Mouse (Mus musculus) right cerebral cortex, postnatal 36 days (tissue): ENCODE results near the gene Syne3.

Experiments
- DNase-seq, 2 experiments: peaks; one replicate each; pipeline ENCODE4 v3.0.0; 2022; ENCODE audit warnings: low spot score in 2 of 2, mixed read lengths in 1 of 2

Syne3 gene

GRCm38 (mm10) chr12:104969618-104970017, 40.0 kb downstream of the Syne3 start:
- no peak for DNase-seq

DNA sequence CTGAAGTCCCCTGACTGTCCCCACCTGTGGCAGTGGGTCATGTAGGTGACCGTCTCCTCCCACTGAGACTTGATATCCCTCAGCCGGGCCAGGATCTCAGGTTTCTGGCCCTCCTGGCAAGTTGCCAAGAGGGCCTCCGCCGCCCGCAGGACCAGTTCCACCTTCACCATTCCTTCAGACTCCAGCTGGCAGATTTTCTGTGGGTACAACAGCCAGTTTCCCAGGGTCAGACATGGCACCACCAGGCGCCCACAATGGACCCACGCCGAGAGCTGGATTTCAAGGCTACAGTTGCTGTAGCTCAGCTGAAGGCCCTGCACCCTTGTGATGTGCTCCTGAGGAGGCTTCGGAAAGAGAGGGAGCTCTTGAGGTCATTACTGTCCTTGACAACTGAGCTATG, 40.4 kb downstream of the Syne3 start:
- DNase-seq: no peak

- no peak for DNase-seq
These were observed 44.4 kb downstream of the Syne3 start for GRCm38 (mm10) chr12:104964953-104965911.

DNA sequence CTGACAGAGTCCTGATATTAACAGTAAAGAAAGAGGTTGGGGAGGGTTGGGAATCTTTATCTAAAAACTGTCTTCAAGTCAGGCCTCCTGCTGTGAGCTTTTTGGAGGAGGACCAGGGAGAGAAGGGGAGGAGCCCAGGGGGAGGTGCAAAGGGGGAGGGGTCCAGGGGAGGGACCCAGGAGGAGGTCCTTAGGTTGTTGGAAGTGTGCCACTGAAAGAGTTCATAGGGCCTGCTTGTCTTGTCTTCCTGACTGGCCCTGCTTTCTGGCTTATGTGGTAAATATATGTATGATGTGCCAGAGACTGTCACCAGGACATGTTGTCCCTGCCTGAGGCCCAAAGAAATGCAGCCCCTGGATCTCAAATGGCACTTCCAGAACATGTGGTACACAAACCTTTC, 49.2 kb downstream of the Syne3 start:
- DNase-seq: no peak

DNA sequence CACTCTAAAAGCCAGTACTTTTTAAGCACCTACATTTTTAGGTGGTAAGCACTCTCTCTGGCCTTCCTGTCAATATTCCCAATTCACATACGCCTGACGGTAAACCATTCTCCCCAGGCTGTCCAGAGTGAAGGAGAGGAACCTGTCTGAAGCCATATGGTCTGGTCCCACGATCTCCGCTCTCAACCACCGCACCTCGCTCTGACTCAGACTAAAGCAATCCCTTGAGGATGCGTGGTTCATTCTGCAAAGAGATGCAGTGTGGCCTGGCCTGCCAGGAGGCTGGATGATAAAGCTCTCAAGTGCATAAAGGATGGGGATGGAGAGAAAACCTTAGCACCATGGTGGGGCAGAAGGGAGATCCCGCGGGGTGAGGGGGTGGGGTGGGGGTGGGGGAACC, 49.6 kb downstream of the Syne3 start:
- DNase-seq: no peak

- DNase-seq: no peak
These were observed 51.3 kb downstream of the Syne3 start for GRCm38 (mm10) chr12:104958263-104958662.

DNA sequence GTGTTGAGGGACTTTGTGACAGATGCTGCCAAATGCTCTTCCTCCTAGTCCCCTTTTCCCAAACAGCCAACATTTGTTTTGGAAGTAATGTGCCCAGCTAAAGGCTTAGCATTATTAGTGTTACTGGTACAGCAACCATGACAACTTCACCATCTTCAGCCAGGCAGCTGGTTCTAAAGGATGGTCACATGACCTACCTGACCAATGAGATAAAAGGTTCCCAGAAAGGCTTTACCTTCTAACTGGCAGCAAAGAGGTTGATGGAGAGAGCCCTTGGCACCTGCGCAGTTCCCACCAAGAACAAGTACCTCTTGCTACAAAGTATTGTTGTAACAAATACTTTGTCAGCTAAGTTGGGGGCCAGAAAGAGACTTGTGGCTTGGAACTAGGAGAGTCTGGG, 52.4 kb downstream of the Syne3 start:
- no peak for DNase-seq

GRCm38 (mm10) chr12:104956406-104956805, 53.2 kb downstream of the Syne3 start:
- DNase-seq: no peak

- no peak for DNase-seq
These were observed 54.4 kb downstream of the Syne3 start for GRCm38 (mm10) chr12:104955003-104955800.

DNA sequence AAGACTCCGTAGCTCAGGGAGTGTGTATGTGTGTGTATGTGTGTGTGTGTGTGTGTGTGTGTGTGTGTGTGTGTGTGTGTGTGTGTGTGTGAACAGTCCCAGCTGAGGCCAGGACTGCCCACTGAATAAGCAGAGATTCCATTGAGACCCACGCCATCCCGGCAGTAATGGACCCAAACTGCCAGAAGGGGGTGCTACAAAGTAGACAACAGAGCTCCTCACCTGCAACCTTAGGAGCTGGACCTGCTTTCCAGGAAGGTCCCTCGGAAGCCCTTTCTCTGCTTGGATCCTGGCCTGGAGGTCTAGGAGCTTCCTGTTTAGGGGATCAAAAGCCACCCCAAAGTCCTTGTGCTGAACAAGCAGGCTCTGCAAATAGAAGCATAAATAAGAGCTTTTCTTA, 55.7 kb downstream of the Syne3 start:
- DNase-seq: no peak

GRCm38 (mm10) chr12:104952458-104952857, 57.2 kb downstream of the Syne3 start:
- peak; percentile 38 to 39 for DNase-seq

DNA sequence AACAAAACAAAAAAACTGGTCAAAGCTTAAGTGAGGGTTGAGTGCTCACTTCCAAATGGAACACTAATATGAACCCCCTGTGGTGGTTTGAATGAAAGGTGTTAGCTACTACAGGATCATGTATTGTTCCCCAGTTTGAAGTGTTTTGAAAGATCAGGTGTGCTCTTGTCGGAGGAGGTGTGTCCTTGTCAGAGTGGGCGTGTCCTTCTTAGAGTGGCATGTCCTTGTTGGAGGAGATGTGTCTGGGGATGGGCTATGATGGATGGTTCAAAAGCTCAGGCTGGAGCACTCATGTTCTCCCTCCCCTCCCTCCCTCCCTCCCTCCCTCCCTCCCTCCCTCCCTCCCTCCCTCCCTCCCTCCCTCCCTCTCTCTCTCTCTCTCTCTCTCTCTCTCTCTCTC, 61.7 kb downstream of the Syne3 start:
- DNase-seq: no peak

DNA sequence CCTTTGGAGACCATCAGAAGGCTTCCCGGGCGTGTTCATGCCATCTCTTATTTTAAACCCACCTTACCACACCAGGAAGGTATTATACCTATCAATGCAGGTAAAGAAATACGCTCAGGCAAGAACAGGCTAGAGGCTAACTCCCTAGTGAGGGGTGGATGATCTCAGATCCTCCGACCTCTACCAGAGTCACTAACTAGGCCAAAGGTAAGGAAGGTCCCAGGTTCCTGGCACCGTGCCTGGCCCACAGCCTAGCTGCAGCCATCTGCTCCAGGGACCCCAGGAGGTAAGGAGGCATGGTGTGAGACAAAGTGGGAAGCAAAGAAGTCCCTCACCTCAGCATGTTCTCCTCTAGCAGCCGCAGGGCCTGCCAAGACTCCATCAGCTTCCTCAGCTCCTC, 63.4 kb downstream of the Syne3 start:
- no peak for DNase-seq

DNA sequence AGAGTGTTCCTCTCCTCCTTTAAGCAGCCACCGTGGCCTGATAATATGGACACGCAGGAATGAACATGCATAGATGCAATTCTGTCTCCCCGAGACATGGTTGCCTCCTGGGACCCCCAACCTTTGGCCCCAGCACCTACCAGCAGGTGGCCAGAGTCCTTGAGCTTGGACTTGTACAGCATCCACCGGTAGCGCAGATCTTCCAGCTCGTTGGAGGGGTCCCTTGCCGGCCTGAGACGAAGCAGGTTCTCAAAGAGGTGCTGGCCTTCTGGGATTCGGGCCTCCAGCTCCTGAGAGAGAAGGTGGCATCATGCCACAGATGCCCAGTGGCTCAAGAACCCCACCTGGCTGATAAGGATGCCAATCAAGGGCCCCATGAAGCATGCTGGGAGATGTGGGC, 69.1 kb downstream of the Syne3 start:
- no peak for DNase-seq

DNA sequence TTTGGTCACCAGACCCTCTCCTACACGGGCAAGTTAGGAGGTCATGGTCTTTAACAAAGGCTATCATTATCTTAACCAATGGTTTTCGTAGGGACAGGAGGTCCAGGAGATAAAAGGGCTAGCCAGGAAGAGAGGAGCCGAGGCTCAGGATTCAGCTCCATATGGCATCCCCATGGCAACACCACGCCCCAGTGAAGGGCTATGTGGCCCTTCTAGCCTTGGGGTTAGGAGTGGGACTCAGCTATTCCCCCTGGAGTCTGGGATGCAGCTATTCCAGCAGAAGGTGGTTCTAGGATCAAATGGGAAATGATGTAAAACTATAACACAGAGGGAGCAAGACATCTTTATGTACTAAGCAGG, 69.6 kb downstream of the Syne3 start:
- no peak for DNase-seq

- peak; percentile 48 to 52 for DNase-seq
These were observed 70.1 kb downstream of the Syne3 start for GRCm38 (mm10) chr12:104939372-104940026.

- no peak for DNase-seq
These were observed 70.7 kb downstream of the Syne3 start for GRCm38 (mm10) chr12:104938935-104939334.

GRCm38 (mm10) chr12:104936223-104936622, 73.4 kb downstream of the Syne3 start:
- no peak for DNase-seq

DNA sequence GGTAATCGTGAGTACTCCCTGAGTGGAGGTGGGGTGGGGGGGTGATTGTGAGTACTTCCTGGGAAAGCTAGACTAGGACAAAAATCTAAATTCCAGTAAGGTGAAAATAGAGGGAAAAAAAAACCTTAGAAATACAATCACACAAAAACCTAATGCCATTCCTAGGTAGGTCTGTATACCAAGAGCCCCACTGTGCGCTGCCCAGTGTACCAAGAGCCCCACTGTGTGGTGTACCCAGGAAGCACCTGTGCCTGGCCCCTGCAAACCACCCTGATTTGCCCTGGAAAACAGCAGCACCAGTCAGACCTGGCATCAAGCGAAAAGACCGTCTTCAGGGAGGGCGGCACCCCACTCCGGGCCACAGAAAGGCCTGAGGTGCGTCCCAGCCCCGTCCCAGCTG, 74.5 kb downstream of the Syne3 start:
- DNase-seq: no peak

DNA sequence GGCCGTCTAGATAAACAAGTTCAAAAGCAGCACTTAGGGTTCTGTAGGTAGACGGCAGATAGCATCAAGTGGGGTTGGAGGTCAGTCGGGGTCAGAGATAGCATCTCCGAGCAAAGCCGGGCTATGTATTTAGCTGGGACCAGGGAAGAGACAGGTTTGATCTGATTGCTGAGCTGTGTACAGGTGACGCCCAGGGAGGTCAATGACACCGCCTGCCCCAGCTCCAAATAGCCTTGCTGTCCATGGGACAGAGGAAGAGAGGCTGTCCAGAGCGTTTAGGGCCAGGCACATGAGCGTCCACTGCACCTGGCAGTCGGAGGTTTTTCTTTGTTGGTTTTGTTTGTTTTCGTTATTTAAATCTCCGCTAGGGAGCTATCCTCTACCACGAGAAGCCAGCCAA, 75.8 kb downstream of the Syne3 start:
- no peak for DNase-seq

- DNase-seq: no peak
These were observed 76.4 kb downstream of the Syne3 start for GRCm38 (mm10) chr12:104933217-104933616.

GRCm38 (mm10) chr12:104925765-104926164, 83.8 kb downstream of the Syne3 start:
- no peak for DNase-seq
